In the genomic region with DNA sequence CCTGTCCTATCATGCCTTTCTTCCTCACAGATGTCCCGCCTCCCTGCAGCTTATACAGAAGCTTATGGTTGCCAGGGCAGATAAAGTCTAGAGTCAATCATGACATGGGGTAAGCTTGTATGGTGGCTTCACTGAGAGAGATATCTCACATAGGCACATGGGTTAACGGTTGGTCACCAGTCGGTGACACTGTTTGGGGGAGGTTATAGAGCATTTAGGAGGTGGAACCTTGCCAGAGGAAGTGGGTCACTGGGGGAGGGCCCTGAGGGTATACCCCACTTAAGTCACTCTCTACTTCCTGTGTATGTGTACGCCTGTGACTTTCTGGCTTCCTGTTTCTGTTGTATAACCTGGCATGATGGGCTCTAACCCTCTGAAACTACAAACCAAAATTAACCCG, we compare ENCODE assay signal across 10 mouse cellular contexts.
DNase-seq lines count a peak whose midpoint lies in the region; ATAC-seq and TF ChIP-seq lines count a peak whose summit lies in the region.
"Had no signal": no experiment of that assay in that cellular context is flagged by ENCODE, and none has a peak within 500 bp of the region (broad histone marks: within the 10 kb centered on the region; RNA-seq: fewer than 3 reads in every experiment).

No protein-coding gene starts in this region.

- H3K36me3 ChIP-seq in G1E (replicated peaks), result peaks cover 4% of the 10 kb centered on the region
- H3K36me3 ChIP-seq in liver, embryonic 11.5 days (ENCODE audit: control insufficient read depth, insufficient read depth, low read length), result no peaks in the 10 kb centered on the region
- H3K36me3 ChIP-seq in heart, embryonic 10.5 days, result no peaks in the 10 kb centered on the region
- H3K36me3 ChIP-seq: heart, embryonic 13.5 days had no signal

- H3K27ac ChIP-seq in liver, embryonic 11.5 days (ENCODE audit: low read depth, low read length), result no peak overlapping the region
- no peak overlapping the region for H3K27ac ChIP-seq in heart, embryonic 10.5 days
- H3K27ac ChIP-seq: heart, embryonic 13.5 days had no signal

- peaks cover 6% of the 10 kb centered on the region; the same call in 1 of the 2 replicates for H3K27me3 ChIP-seq in G1E (ENCODE audit: insufficient read depth, low read length)
- H3K27me3 ChIP-seq in liver, embryonic 11.5 days (replicated peaks; ENCODE audit: control insufficient read depth, insufficient read depth, low read length), result no peaks in the 10 kb centered on the region
- no peaks in the 10 kb centered on the region for H3K27me3 ChIP-seq in heart, embryonic 10.5 days (ENCODE audit: insufficient read depth, poor library complexity, severe bottlenecking)
- H3K27me3 ChIP-seq: heart, embryonic 13.5 days had no signal

- intact Hi-C loops in heart, postnatal 14 days (cut with DNase I), result no loop called here

- H3K4me3 ChIP-seq in G1E (ENCODE audit: low read depth, low read length), result no peak overlapping the region
- H3K4me3 ChIP-seq in liver, embryonic 11.5 days (ENCODE audit: low read depth, low read length), result no peak overlapping the region
- H3K4me3 ChIP-seq in heart, embryonic 10.5 days, result no peak overlapping the region
- H3K4me3 ChIP-seq: heart, embryonic 13.5 days had no signal

- H3K9me3 ChIP-seq in G1E (replicated peaks), result no peaks in the 10 kb centered on the region
- no peaks in the 10 kb centered on the region for H3K9me3 ChIP-seq in liver, embryonic 11.5 days (ENCODE audit: control insufficient read depth, low read length)
- H3K9me3 ChIP-seq in heart, embryonic 10.5 days, result no peaks in the 10 kb centered on the region
- H3K9me3 ChIP-seq: heart, embryonic 13.5 days had no signal

- WGBS in liver, embryonic 11.5 days, result 58% methylated on average over 5 of the region's 5 CpGs
- WGBS in heart, embryonic 10.5 days, result 84% methylated on average over 5 of the region's 5 CpGs

- no peak overlapping the region for H3K9ac ChIP-seq in liver, embryonic 11.5 days (ENCODE audit: low read depth, low read length)
- H3K9ac ChIP-seq: heart, embryonic 13.5 days had no signal

- H3K4me1 ChIP-seq in G1E (ENCODE audit: insufficient read depth, low read depth, low read length), result peaks cover 49% of the 10 kb centered on the region
- H3K4me1 ChIP-seq in liver, embryonic 11.5 days (replicated peaks; ENCODE audit: control insufficient read depth, insufficient read depth, low read length), result peaks cover 13% of the 10 kb centered on the region
- peaks cover 16% of the 10 kb centered on the region; the same call in 1 of the 2 replicates for H3K4me1 ChIP-seq in heart, embryonic 10.5 days

- no peak overlapping the region for H3K4me2 ChIP-seq in liver, embryonic 11.5 days
- H3K4me2 ChIP-seq: heart, embryonic 13.5 days had no signal

- DNase-seq in 416B (ENCODE audit: low read depth) (peak; percentile 71), G1E (ENCODE audit: low spot score) (peak; percentile 33)
- DNase-seq in liver, embryonic 11.5 days (ENCODE audit: low spot score), result no peak
- no peak for DNase-seq in kidney, adult 11 months
- DNase-seq in heart, postnatal 14 days, result no peak
- no peak for DNase-seq in heart, embryonic 10.5 days (ENCODE audit: low spot score)
- DNase-seq in left cerebral cortex, adult 9 months (ENCODE audit: low spot score in 2 of 2), result no peak
- DNase-seq: retina, postnatal 1 day had no signal

- TF ChIP-seq CTCF in G1E (IDR thresholded peaks at IDR 0.05; ENCODE audit: low read depth, low read length), result no peak

- ATAC-seq in G1E (ENCODE audit: extremely low read depth, insufficient number of reproducible peaks, low FRiP score, poor library complexity, severe bottlenecking), result peak; percentile 94
- peak; percentile 87 for ATAC-seq in liver, embryonic 11.5 days (replicated peaks; ENCODE audit: low FRiP score)
- peak; percentile 92 for ATAC-seq in neutrophil, adult 5-6 weeks (ENCODE audit: extremely low read depth, insufficient number of reproducible peaks, low FRiP score, poor library complexity, severe bottlenecking)

Comparison
In these comparisons a context has a peak if more than half of its experiments do, and no peak if none do; other contexts are left out.
1. DNase-seq: peak in 416B (single experiment) and G1E (single experiment); none in liver, embryonic 11.5 days (single experiment), kidney, adult 11 months (single experiment), heart, postnatal 14 days (0 of 2), heart, embryonic 10.5 days (single experiment) and left cerebral cortex, adult 9 months (0 of 2).
2. Peak in every context shown above with its lines, with median percentiles within 50 percentile points of each other: ATAC-seq.